19 mouse cellular contexts compared by ENCODE assay signal in the genomic region with DNA sequence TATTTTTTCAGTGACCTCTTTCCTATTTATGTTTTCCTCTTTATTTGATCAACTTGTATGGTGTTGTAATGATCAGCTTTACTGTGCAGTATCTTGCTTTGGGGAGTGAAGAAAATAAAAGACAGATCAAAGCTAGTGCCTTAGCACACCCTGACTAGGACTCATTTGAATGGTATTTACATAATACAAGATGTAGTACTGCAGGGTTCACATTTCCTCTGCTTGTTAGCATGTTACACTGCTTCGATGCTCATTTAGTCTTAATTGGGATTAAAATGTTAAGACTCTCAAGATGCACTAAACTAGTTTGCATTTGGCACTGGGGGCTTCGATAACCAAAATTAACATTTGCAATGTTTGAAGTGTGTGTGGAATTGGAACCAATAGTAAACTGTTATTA.
"Had no signal": no experiment of that assay in that cellular context is flagged by ENCODE, and none has a peak within 500 bp of the region (broad histone marks: within the 10 kb centered on the region; RNA-seq: fewer than 3 reads in every experiment).

No protein-coding gene starts in this region.

- H3K4me1 ChIP-seq: midbrain, embryonic 10.5 days; midbrain, embryonic 12.5 days; neural tube, embryonic 13.5 days; neural tube, embryonic 15.5 days had no signal

- H3K9ac ChIP-seq: lung, embryonic 14.5 days; midbrain, embryonic 12.5 days; neural tube, embryonic 13.5 days; neural tube, embryonic 15.5 days had no signal

- H3K27me3 ChIP-seq: midbrain, embryonic 12.5 days; neural tube, embryonic 13.5 days; neural tube, embryonic 15.5 days had no signal

- DNase-seq: lung, adult 18-20 months; lung, embryonic 14.5 days; lung, postnatal 10 days; lung, postnatal 4 days; midbrain, embryonic 14.5 days; retina, postnatal 1 day; right cerebral cortex, adult 18-20 months; right cerebral cortex, postnatal 25 days; right cerebral cortex, postnatal 4 days; spleen, adult 18-20 months; thymus, adult 18-20 months; thymus, postnatal 14 days; thymus, postnatal 36 days had no signal

- H3K27ac ChIP-seq: midbrain, embryonic 10.5 days; midbrain, embryonic 12.5 days; neural tube, embryonic 13.5 days; neural tube, embryonic 15.5 days had no signal

- H3K4me2 ChIP-seq: lung, embryonic 14.5 days; midbrain, embryonic 12.5 days; neural tube, embryonic 13.5 days; neural tube, embryonic 15.5 days had no signal

- ATAC-seq: midbrain, embryonic 16.5 days had no signal

- H3K9me3 ChIP-seq: midbrain, embryonic 10.5 days; midbrain, embryonic 12.5 days; neural tube, embryonic 13.5 days; neural tube, embryonic 15.5 days had no signal

- H3K36me3 ChIP-seq: midbrain, embryonic 10.5 days; midbrain, embryonic 12.5 days; neural tube, embryonic 13.5 days; neural tube, embryonic 15.5 days had no signal

- H3K4me3 ChIP-seq: midbrain, embryonic 10.5 days; midbrain, embryonic 12.5 days; myocyte; neural tube, embryonic 13.5 days; neural tube, embryonic 15.5 days had no signal
